Mouse (Mus musculus): ENCODE measurements around the gene Rbp4.

Gene Rbp4

DNA sequence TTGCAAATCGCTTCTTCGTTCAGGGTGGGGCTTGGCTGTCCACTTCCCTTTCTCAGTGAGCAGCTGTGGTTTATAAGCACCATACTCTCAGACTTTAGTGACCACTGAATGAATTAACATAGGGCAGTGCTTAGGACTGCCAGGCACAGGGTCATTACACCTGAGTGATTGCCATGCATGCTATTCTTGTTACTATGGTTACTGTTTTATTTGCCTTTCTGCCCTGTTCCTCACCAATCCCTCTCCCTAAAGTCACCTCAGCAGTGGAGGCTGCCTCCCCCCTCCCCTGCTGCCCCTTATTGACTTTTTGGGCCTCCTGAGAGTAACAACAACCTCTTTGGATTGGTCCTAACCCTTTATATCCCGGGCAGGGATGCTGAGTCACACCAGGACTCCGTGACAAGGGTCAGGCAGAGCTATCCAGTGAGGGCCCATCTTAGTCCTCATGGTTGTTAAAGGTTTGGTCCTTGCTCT lies 33.5 kb downstream of the Rbp4 start:
- peak; percentile 20 for DNase-seq (ENCODE audit: low read depth, low spot score)

DNA sequence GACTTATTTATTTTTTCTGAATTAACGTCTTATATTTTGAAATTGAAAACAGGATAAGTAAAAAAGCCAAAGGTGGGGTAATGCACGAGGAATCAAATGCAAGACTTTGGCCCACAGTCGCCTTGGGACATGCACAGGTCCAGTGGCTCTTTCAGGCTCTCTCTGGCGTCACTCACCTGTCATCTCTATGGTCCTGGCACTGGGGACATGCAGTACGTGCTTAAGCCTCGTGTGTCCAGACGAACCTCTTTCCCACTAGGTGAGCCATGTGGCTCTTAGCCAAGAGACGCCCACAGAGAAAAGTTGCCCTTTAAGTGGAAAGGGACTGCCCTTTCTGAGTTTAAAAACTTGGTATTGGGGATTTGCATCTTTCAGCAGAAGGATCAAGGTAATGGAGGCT lies 35.7 kb downstream of the Rbp4 start:
- no peak for DNase-seq (ENCODE audit: low read depth, low spot score)

DNA sequence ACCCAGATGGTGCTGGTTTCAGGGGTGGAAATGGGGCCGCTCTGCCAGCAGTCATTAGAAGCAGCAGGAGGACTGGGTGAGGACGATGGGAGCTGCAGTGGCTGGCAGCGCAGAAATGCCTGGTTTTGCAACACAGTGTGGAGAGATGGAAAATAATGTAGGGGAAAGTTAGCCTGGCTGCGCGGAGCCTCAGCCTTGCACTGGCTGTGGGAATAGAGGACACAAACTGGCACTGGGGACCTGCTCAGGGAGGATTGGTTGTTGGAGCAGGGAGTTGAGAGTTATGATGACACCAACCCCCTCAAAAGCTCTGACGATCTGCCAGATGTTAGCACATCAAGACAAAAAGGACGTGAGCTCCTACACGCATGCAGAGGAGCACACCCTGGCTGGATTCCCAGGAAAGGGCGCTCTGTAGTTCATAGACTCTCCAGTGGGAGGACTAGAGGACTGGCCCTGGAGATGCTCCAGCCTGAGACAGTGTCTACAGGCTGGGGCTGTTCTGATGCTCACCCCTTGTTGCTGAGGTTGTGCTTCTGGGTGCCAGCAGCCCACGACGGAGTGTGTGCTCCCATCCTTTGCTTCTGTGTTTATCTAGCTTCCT lies 38.0 kb downstream of the Rbp4 start:
- DNase-seq (ENCODE audit: low read depth, low spot score) = no peak

DNA sequence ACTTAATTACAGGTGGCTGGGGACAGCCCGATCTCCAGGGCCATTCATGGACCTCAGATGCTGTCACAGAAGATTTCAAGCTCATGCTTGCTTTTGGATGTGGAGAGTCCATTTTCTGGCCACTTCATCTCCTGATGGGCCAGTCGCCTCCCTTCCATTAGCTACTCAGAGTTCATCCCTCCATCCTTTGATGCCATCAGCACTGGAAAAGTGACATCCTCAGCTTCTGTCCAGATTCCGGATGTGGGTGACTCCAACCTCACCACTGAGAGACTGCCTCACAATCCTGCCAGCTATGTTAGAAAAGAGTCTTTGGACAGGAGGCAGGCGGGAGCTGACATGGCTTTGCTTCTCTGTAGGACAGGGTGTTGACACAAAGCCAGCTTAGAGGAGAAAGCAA lies 39.2 kb downstream of the Rbp4 start:
- no peak for DNase-seq (ENCODE audit: low read depth, low spot score)

DNA sequence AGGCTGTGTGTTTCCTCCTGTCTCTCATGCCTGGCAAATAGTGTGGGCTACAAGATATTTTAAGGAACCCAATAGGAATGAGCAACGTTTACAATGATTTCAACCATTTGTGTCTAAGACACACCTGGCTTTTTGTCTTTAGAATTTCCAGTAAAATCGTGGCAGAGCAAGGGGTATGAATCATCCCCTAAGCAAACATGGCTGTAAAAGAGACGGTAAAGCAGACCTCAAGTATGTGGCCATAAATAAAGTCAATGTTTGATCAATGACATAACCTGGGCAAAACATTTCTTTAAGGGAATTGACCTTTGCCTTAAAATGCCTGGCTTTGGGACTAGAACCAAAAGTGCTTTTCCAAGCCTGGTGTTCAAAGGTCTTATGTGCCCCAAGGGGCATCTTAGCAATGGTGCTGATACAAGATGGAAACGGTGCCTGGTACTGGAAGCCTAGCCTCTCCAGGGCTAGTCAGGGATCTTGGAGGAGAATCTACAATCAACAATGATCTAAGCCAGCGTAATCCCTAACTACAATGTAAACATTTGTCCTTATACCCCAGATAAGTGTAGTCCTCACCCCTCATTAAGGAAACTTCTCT lies 42.1 kb downstream of the Rbp4 start:
- no peak for DNase-seq (ENCODE audit: low read depth, low spot score)

DNA sequence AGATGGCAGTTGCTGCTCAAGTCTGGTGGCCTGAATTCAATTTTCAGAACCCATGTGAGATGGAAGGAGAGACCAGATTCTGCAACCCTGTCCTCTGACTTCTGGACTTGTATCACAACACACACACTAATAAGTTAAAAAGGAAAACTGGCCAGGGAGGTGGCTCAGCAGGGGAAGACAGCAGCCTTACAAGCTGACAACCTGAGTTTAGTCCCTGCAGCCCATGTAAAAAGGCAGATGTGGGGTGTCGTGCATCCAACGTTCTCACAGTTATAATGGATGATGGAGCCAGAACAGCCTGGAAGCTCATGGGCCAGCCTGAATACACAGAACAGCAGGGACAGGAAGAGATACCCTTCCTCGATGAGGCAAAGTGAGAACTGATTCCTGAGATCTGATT lies 43.7 kb downstream of the Rbp4 start:
- DNase-seq (ENCODE audit: low read depth, low spot score) = no peak

DNA sequence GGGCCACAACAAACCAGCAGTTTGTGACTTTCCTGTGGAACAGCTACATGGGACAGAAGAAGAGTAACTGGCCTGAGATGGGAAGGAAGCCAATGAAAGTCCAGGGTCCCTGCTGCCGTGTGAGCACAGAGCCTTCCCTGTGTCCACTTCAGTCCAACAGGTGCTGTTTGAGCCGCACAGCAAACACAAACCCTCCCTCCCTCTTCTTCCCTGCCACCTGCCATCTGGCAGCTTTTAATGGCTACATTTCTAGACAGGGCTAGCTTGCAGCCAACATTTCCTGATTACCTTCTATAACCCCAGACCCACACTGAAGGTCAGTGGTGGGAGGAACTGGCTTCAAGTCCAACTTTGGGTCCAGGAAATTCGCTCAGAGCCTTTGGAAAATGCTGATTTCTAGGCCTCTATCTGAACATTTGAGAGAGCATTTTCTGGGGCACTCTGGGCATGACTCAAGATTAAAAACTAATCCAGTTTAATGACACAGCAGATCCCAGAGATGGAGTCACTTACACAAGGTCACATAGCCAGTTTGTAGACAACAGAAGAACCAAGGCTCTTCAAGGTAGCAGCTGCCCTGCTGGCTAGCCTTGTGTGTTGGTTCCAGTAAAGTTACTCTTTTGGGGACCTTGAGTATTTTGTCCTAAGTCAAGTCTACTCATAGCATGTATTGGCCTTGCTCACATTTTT lies 47.1 kb downstream of the Rbp4 start:
- DNase-seq (ENCODE audit: low read depth, low spot score) = no peak

DNA sequence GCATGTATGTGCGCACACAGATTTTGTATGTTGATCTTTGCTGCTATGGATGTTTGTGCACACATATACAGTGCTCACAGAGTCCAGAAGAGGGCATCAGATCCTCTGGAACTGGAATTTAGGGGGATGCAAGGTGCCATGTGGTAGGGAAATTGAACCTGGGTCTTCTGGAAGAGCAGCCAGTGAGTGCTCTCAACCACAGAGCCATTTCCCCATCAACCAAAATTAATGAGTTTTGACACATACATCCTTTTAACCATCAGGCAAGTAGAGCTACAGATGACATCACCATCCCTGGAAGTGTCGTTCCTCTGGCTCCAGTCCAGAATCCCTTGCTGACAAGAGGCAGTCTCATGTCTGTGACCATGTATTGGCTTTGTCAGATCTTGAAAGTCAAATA lies 48.8 kb downstream of the Rbp4 start:
- no peak for DNase-seq (ENCODE audit: low read depth, low spot score)

DNA sequence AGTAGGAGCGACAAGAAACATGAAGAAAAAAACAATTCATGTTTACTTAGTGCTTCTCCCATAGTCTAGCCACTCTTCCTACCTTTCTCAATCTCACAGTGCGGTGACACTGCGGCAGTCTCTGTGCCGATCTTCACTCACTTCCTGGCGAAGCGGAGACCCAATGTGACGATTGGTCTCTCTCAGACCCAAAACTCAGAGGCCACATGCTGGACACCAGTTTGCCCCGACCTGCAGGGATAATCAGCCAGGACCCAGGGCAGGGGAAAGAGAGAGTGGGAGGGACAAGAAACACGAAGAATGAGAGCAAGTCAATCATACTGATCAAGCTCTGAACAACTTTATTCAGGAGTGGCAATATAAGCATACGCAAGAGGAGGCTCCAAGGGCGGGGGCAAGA lies 50.0 kb downstream of the Rbp4 start:
- DNase-seq (ENCODE audit: low read depth, low spot score) = no peak

DNA sequence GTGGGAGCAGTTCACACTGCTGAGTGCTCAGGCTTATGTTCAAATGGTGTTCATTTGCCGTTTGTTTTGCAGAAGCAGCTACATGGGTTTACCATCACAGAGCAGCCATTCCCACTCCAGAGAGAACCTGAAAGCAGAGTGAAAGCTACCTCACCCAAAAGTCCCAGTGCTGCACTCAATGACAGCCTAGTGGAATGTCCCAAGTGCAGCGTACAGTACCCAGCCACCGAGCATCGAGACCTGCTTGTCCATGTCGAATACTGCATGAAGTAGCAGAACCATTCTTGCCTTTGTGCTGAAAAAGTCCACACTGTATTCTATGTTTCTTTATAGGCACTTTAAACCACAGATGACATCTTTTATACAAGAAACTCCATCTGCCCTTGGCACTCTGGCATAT lies 51.9 kb downstream of the Rbp4 start:
- DNase-seq (ENCODE audit: low read depth, low spot score) = no peak

Measured in embryo, embryonic 11.5 days (tissue).